Mouse (Mus musculus) embryonic facial prominence, embryonic 15.5 days (tissue): ENCODE measurements around the gene Wfdc15a. TPM values are rescaled to one million over a fixed set of nuclear protein-coding genes. Genes with fewer than 3 reads are reported as not detected.
A peak's percentile ranks its signal among the peaks of the same experiment; 100 is the strongest.

Experiments
- ATAC-seq: fragments of 200-750 bp; cut with Nextera tagmentation; 2 replicates; pipeline ENCODE4 v1.8.0; 2017; ENCODE audit warnings: low read depth, moderate TSS enrichment; ENCODE audit not compliant: insufficient number of reproducible peaks, low FRiP score, low TSS enrichment
- H3K27ac ChIP-seq: fragments of 300-500 bp; sonication (generic); replicated peaks from 2 replicates; pipeline ENCODE4 v1.5.1; 2015; ENCODE audit warnings: mild to moderate bottlenecking, inconsistent platforms
- H3K27me3 ChIP-seq: fragments of 300-500 bp; sonication (generic); 2 replicates; pipeline ENCODE4 v1.6.1; 2015; ENCODE audit warnings: inconsistent platforms
- H3K36me3 ChIP-seq: fragments of 300-500 bp; sonication (generic); 2 replicates; pipeline ENCODE4 v1.6.1; 2015; ENCODE audit warnings: mild to moderate bottlenecking, inconsistent platforms
- H3K4me1 ChIP-seq: fragments of 300-500 bp; sonication (generic); 2 replicates; pipeline ENCODE4 v1.6.1; 2015; ENCODE audit warnings: inconsistent platforms
- H3K4me2 ChIP-seq: fragments of 300-500 bp; sonication (generic); replicated peaks from 2 replicates; pipeline ENCODE4 v1.6.1; 2015; ENCODE audit warnings: mild to moderate bottlenecking, inconsistent platforms
- H3K4me3 ChIP-seq: fragments of 300-500 bp; sonication (generic); replicated peaks from 2 replicates; pipeline ENCODE4 v1.5.1; 2015; ENCODE audit warnings: mild to moderate bottlenecking, inconsistent platforms
- H3K9ac ChIP-seq: fragments of 300-500 bp; sonication (generic); 2 replicates; pipeline ENCODE4 v1.6.1; 2015; ENCODE audit warnings: inconsistent platforms
- H3K9me3 ChIP-seq: fragments of 300-500 bp; sonication (generic); replicated peaks from 2 replicates; pipeline ENCODE4 v1.6.1; 2016; ENCODE audit warnings: inconsistent platforms
- WGBS: fragments of 180-500 bp; shearing (Covaris S2); methylation state at CpG from one replicate; pipeline ENCODE4 v1.1.7; 2015; 5-methylcytosine and 5-hydroxymethylcytosine counted together
- polyA plus RNA-seq: library from polyadenylated mRNA; unstranded; fragments of >200 nt; fragmentation: Nextera tagmentation; extraction: Ambion mirVana; gene quantifications from 2 replicates; pipeline ENCODE4 v1.2.1, GENCODE M21; 2015

Gene Wfdc15a
- polyA plus RNA-seq, 1 experiment from 2014 or later, result not detected

- no peak overlapping the region for H3K4me3 ChIP-seq
- H3K36me3 ChIP-seq, result no peaks in the 10 kb centered on the region
- H3K4me2 ChIP-seq, result no peak overlapping the region
- 88% methylated on average over 3 of the region's 3 CpGs for WGBS
- H3K27me3 ChIP-seq, result peaks cover 12% of the 10 kb centered on the region
- H3K27ac ChIP-seq, result no peak overlapping the region
- H3K9me3 ChIP-seq, result no peaks in the 10 kb centered on the region
- H3K9ac ChIP-seq, result no peak overlapping the region
- H3K4me1 ChIP-seq, result peaks cover 6% of the 10 kb centered on the region
- no peak for ATAC-seq
Observed at GRCm38 (mm10) chr2:164175850-164176249, 24.1 kb downstream of the Wfdc15a start.

- Histone ChIP-seq H3K27ac (0 out of 2 replicates have a peak overlapping the region, but pooled peaks have one; percentile 39), H3K9me3 (no peaks in the 10 kb centered on the region), H3K27me3 (peaks cover 22% of the 10 kb centered on the region), H3K4me2 (no peak overlapping the region), H3K9ac (no peak overlapping the region), H3K36me3 (no peaks in the 10 kb centered on the region), H3K4me3 (no peak overlapping the region), H3K4me1 (peaks cover 13% of the 10 kb centered on the region)
- 67% methylated on average over 8 of the region's 8 CpGs for WGBS
- no peak for ATAC-seq
Observed at GRCm38 (mm10) chr2:164174649-164175395, 25.1 kb downstream of the Wfdc15a start.

GRCm38 (mm10) chr2:164173394-164173793 is 26.5 kb downstream of the Wfdc15a start:
- H3K27me3 ChIP-seq, result peaks cover 36% of the 10 kb centered on the region
- WGBS, result 60% methylated on average over 3 of the region's 3 CpGs

GRCm38 (mm10) chr2:164170902-164171301 is 29.0 kb downstream of the Wfdc15a start, which contains the start of gene Kcns1:
Gene Kcns1 (minus strand): TSS chr2:164171113.
- under 1% methylated on average over 29 of the region's 29 CpGs for WGBS
- H3K4me3 ChIP-seq, result peak within 1 kb of the TSS; percentile 35
- H3K4me2 ChIP-seq, result peak within 1 kb of the TSS; percentile 53
- peaks cover 28% of the 10 kb centered on the region for H3K4me1 ChIP-seq
- H3K9ac ChIP-seq, result 0 out of 2 replicates have a peak within 1 kb of the TSS, but pooled peaks have one; percentile 16
- no peak for ATAC-seq
- H3K36me3 ChIP-seq, result no peaks in the 10 kb centered on the region
- H3K9me3 ChIP-seq, result no peaks in the 10 kb centered on the region
- H3K27ac ChIP-seq, result no peak within 1 kb of the TSS
- H3K27me3 ChIP-seq, result peaks cover 61% of the 10 kb centered on the region

More at GRCm38 (mm10) chr2:164173394-164173793, 26.5 kb downstream of the Wfdc15a start:
- Histone ChIP-seq H3K9ac (no peak overlapping the region), H3K9me3 (no peaks in the 10 kb centered on the region), H3K27ac (no peak overlapping the region), H3K36me3 (no peaks in the 10 kb centered on the region), H3K4me1 (peaks cover 19% of the 10 kb centered on the region), H3K4me2 (no peak overlapping the region), H3K4me3 (no peak overlapping the region)
- ATAC-seq, result no peak

GRCm38 (mm10) chr2:164170326-164170725 is 29.6 kb downstream of the Wfdc15a start:
- Histone ChIP-seq H3K27me3 (peaks cover 67% of the 10 kb centered on the region), H3K9me3 (no peaks in the 10 kb centered on the region), H3K4me2 (peak overlapping the region; percentile 53), H3K9ac (no peak overlapping the region), H3K4me3 (no peak overlapping the region), H3K4me1 (peaks cover 28% of the 10 kb centered on the region), H3K36me3 (no peaks in the 10 kb centered on the region), H3K27ac (no peak overlapping the region)
- WGBS, result 9% methylated on average over 11 of the region's 11 CpGs
- ATAC-seq, result no peak

GRCm38 (mm10) chr2:164168571-164168946 is 31.4 kb downstream of the Wfdc15a start:
- Histone ChIP-seq H3K9ac (no peak overlapping the region), H3K27me3 (peaks cover 72% of the 10 kb centered on the region), H3K36me3 (no peaks in the 10 kb centered on the region), H3K4me2 (peak overlapping the region; percentile 62), H3K9me3 (no peaks in the 10 kb centered on the region), H3K4me1 (peaks cover 28% of the 10 kb centered on the region), H3K4me3 (peak overlapping the region; percentile 40), H3K27ac (no peak overlapping the region)
- WGBS, result 15% methylated on average over 42 of the region's 42 CpGs
- ATAC-seq, result peak; percentile 22; the same call in 1 of the 2 replicates

GRCm38 (mm10) chr2:164167752-164168570 is 32.0 kb downstream of the Wfdc15a start:
- Histone ChIP-seq H3K4me3 (peak overlapping the region; percentile 40), H3K4me2 (peak overlapping the region; percentile 62), H3K27me3 (peaks cover 72% of the 10 kb centered on the region), H3K4me1 (peaks cover 28% of the 10 kb centered on the region), H3K27ac (no peak overlapping the region), H3K9me3 (no peaks in the 10 kb centered on the region), H3K9ac (no peak overlapping the region), H3K36me3 (no peaks in the 10 kb centered on the region)
- ATAC-seq, result peak; percentile 49; the same call in 1 of the 2 replicates
- WGBS, result 13% methylated on average over 90 of the region's 90 CpGs

GRCm38 (mm10) chr2:164164941-164165340 is 35.0 kb downstream of the Wfdc15a start:
- no peak for ATAC-seq
- no peak overlapping the region for H3K9ac ChIP-seq
- H3K36me3 ChIP-seq, result no peaks in the 10 kb centered on the region
- H3K4me2 ChIP-seq, result no peak overlapping the region
- 93% methylated on average over 5 of the region's 5 CpGs for WGBS
- H3K9me3 ChIP-seq, result no peaks in the 10 kb centered on the region
- H3K4me1 ChIP-seq, result peaks cover 15% of the 10 kb centered on the region
- peaks cover 51% of the 10 kb centered on the region for H3K27me3 ChIP-seq
- H3K27ac ChIP-seq, result no peak overlapping the region
- H3K4me3 ChIP-seq, result no peak overlapping the region

- Histone ChIP-seq H3K36me3 (no peaks in the 10 kb centered on the region), H3K4me3 (no peak overlapping the region), H3K27ac (no peak overlapping the region), H3K9ac (no peak overlapping the region), H3K4me2 (no peak overlapping the region), H3K9me3 (no peaks in the 10 kb centered on the region), H3K27me3 (peaks cover 17% of the 10 kb centered on the region), H3K4me1 (no peaks in the 10 kb centered on the region)
- no peak for ATAC-seq
- 75% methylated on average over 11 of the region's 11 CpGs for WGBS
Observed at GRCm38 (mm10) chr2:164161515-164162055, 38.3 kb downstream of the Wfdc15a start.

- Histone ChIP-seq H3K27me3 (no peaks in the 10 kb centered on the region), H3K4me3 (no peak overlapping the region), H3K36me3 (no peaks in the 10 kb centered on the region; the same call in 1 of the 2 replicates), H3K9me3 (no peaks in the 10 kb centered on the region), H3K27ac (no peak overlapping the region), H3K4me2 (no peak overlapping the region), H3K9ac (no peak overlapping the region), H3K4me1 (no peaks in the 10 kb centered on the region)
- 74% methylated on average over 2 of the region's 2 CpGs for WGBS
- peak; percentile 51; the same call in 1 of the 2 replicates for ATAC-seq
Observed at GRCm38 (mm10) chr2:164158838-164159237, 41.1 kb downstream of the Wfdc15a start.

- no peak overlapping the region for H3K4me3 ChIP-seq
- no peak for ATAC-seq
- H3K9ac ChIP-seq, result no peak overlapping the region
- no peak overlapping the region for H3K27ac ChIP-seq
- 83% methylated on average over 7 of the region's 7 CpGs for WGBS
- no peaks in the 10 kb centered on the region for H3K9me3 ChIP-seq
- H3K36me3 ChIP-seq, result peaks cover 12% of the 10 kb centered on the region
- no peaks in the 10 kb centered on the region for H3K27me3 ChIP-seq
- H3K4me2 ChIP-seq, result no peak overlapping the region
- H3K4me1 ChIP-seq, result no peaks in the 10 kb centered on the region; the same call in 1 of the 2 replicates
Observed at GRCm38 (mm10) chr2:164156158-164156557, 43.8 kb downstream of the Wfdc15a start.
